Mouse (Mus musculus) erythroblast, adult 5-6 weeks (primary cell): ENCODE results near the gene Hoxa6. TPM values are rescaled to one million over a fixed set of nuclear protein-coding genes. Genes with fewer than 3 reads are reported as not detected.

Experiments
- ATAC-seq: replicated peaks from 2 replicates; pipeline ENCODE4 v1.8.0; 2016; ENCODE audit warnings: moderate number of reproducible peaks, mild to moderate bottlenecking, moderate TSS enrichment, inconsistent platforms; ENCODE audit not compliant: poor library complexity, low FRiP score, severe bottlenecking
- total RNA-seq, 2 experiments: library from RNA; stranded (forward) in 1 of 2; stranded (reverse) in 1 of 2; fragments of 150-400 nt in 1 of 2; fragments of 200-764, 138-1000 nt in 1 of 2; gene quantifications; 2 replicates each; pipeline versions ENCODE4 v1.2.3 to v1.2.4; 2015 to 2017; ENCODE audit warnings: low replicate concordance in 2 of 2

The Hoxa6 gene
- total RNA-seq, 2 experiments from 2014 or later, result not detected

DNA sequence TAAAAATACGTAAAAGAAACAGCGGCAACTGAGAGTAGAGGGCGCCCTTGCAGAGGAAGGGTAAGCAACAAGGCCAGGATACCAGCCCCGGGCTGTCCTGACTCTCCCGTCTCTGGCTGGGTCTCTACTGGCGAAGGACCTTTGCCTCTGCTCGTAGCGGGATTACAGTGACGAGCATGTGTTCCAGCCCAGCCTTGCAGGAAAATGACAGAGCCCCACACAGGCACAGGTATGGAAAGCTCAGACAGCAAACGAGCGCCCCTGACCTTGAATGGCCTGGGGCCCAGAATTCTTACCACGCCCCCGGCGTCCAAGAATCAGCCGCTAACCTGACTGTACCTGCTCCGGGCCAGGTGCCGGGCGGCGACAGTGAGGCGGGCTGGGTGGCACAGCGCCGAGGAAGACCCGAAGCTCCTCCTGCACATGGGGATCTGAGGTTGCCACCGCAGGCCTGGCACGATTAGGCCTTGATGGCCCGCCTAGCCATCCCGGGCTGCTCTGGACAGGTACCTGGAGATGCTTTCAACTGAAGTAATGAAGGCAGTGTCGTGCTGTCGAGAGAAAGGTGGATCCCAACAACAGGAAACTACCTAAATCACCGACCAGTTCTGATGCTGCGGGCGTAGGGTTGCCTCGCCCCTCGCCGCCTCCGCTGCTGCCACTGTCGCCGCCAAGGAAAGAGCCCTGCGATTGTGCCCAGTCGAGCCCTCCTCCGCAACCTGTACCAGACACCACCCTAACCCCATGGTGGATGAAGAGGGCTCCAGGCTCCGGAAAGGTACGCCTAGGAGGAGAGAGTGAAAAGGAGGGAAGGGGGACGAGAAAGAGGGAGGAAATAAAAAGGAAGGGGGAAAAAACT, 21.3 kb upstream of the Hoxa6 start:
- no peak for ATAC-seq

DNA sequence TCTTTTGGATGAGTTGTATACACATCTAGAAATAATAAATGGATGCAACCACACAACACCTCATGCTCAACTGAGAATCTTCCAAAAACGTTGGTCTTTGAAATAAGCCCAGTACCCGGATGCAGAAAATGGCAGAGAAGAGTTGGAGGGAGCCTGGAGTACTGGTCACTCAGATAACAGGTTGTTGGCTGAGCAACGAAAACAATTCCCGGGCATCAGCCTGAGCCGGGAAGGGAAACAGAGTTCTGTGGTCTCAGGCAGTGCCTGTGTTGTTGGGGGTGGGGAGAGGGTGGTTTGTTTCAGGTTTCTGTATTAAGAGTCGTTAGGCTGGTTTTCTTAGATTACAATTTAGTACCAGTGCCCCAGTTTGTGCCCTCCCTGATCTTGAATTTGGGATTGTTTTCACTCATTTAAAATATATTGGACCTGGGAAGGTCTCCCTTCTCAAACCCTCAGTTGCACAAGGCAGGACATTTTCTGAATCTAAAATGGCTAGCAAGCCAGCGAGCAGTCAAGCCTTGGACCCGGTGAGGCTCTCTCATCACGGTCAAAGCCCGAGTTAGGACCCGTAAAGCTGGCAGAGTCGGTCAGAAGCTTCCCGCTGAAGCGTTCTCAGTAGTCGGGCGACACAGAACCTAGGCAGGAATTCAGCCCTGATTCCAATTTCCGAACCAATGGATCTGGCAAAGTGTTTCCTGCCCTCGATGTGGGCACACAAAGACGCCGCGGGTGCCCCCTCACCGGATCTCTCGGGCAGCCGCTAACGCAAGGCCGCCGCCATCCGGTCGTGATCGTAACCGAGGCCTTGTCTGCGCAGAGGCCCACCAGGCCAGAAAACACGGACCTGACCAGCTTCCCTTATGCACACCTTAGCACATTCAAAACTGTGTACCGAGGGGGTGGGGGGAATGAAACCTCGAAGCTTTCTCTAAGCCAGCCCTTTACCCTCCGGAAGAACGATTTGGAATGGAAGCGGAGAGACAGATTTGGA, 20.2 kb upstream of the Hoxa6 start:
- ATAC-seq, result no peak

DNA sequence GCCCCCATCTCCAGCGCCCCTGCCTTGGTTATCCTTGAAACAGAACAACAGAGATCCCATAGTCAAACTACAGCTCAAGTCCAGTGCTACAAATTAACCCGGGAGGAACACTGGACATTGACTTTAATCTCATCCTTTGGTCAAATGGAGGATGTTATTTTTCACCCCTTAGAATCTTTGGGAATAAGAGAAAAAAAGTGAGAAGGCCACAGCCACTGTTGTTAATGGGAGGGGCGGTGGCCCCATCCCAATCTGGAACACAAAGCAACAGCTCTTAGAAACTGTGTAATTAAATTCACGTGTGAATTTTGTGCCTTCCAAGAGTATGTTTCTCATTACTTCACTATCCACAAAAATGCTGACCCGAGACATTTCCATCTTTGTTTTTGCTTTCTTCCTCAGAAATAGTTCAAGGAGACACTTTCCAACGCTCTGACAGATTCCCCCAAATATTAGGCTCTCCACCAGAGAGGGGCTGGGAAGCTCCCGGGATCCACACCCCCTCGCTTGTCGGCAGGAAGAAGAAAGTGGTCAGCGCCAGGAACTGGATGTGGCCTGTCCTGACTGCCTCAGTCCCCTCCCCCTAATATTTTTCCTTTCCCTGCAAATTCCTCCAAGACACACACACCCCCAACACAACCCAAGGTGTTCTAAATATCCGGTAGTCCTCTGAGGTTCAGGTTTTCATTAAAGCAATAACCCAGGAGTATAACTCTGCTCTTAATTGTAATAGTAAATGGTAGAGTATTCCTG, 19.1 kb upstream of the Hoxa6 start:
- no peak for ATAC-seq

DNA sequence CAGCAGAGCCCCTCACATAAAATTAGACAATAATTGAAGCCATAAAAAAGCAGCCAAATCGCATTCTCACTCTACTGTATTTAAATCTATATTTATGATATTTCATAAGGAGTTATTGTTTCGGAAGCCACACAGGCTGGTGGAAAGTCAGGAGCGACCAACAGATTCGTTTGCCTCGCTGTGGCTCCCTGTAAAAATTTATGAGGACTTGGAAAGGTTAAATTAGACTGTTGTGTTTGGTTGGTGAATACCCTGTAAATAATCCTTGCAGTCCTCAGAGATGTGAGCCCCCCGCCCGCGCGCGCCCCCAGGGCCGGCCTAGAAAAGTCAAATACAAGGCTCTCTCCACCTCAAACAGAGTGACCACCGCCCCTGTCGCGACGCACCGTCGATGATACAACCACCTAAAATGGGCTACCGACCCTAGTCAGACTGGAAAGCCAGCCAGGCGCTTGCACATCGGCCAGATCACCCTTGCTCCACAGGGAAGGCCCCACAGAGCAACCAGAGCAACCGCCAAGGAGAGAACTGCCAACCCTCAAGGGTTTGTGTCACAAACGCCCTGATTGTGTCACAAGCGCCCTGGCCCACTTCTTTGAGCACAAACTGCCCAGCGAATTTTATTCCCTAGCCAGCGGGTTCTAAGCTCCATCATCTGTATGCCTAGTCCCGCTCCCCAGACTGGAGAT, 18.2 kb upstream of the Hoxa6 start:
- no peak for ATAC-seq

DNA sequence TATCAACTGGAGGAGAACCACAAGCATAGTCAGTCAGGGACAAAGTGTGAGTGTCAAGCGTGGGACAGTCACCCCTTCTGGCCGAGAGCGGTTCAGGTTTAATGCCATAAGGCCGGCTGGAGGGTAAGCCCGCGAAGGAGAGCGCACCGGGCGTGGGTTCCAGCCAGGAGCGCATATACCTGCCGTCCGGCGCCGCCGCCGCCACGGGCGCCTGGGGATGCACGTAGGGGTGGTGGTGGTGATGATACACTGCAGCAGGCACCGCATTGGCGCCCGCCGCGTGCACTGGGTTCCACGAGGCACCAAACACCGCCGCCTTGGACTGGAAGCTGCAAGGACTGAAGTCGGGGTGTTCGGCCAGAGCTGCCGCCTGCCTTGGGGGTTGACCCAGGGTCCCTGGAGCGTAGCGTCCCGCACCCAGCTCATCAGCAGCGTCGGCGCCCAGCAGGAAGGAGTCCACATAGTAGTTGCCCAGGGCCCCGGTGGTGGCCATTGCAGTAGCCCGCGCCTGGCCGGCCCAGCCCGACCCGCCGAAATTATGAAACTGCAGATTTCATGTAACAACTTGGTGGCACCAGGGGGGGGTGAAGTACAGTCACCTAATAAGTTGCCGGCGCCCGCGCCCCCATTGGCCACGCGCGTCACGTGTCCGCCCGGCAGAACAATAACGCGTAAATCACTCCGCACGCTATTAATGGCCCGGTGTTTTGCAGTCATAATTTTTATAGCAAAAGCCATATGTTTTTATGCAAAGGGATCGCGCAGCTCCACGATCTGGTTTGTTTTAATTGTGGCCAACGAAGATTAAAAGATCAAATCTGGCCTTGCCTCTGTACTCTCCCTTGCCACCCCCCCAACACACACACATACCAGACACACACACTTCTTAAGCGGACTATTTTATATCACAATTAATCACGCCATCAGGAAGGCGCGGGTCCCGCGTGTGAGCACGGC, 17.4 kb upstream of the Hoxa6 start:
- no peak for ATAC-seq

DNA sequence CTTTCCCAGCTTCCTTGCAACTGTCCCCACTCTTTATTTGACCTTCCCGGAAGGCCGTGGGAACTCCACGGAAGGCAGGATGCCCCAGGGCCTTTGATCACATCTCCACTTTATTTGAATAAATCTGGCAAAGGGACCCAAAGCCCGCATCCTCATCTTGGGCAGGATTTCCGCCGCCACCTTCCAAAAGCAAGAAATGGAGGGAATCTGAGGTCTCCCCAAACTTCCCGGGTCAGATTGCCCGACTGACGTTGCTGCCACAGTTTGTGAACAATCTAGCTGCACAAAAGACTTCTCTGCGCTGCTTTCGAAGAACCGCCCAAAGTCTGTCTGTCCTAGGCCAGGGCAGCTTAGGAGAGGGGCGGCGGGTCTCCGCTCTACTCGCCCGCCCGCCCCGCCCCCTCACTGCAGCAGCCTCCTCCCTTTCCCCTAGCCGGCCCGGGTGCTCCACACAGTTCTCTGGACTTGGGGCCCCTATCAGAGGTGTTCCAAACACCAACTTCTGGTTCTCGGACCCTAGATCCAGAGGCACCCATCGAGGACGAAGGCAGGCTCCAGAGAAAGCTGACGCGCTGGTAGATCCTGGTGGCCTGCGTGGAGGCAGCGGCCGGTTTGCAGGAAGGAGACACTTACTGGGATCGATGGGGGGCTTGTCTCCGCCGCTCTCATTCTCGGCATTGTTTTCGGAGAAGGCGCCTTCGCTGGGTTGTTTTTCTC, 16.5 kb upstream of the Hoxa6 start:
- no peak for ATAC-seq

DNA sequence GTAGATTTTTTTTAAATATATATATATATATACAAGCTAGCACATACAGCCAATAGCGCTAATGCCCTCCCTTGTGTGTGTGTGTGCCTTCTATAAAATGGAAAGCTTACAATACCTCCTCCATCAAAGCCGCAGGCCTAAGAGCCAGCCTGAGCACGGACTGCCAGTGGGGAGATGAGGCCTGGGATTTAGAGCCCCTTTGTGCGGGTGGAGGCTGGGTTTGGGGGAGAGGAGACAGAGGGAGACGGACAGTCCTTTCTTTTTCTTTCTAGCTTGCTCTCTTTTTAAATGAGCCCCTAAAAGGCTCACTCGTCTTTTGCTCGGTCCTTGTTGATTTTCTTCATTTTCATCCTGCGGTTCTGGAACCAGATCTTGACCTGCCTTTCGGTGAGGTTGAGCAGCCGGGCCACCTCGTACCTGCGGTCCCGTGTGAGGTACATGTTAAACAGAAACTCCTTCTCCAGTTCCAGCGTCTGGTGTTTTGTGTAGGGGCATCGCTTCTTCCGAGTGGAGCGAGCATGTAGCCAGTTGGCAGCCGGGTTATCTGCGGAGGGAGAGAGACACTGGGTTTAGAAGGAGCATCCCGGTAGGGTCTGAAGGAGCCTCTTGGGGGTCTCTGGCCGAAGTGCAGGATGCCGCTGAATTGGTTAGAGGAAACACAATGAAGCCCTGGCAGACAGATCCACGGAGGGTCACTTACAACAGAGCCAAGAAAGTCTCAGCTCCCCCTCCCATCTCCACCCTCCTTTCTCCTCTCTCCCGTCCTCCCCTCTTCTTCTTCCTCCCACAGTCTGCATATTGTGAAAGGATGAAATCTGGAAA, 15.6 kb upstream of the Hoxa6 start:
- ATAC-seq, result no peak

DNA sequence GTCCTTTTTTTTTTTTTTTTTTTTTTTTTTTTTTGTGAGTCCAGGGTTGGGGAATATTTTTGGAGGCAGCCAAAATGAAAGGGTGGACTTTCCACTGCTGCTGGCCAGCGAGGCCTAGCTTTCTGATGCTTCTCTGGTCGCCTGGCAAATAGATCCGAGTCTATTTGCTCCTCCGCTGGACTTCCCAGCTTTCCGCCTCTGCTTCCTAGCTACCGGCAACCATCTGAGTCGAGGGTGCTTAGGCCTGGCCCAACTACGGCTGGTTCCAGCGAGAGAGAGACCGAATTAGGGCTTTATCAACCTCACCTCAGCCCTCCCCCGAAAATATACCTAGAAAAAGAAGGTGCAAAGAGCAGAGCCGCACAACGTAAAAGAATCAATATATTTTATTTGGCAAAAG, 14.2 kb upstream of the Hoxa6 start:
- ATAC-seq, result no peak

DNA sequence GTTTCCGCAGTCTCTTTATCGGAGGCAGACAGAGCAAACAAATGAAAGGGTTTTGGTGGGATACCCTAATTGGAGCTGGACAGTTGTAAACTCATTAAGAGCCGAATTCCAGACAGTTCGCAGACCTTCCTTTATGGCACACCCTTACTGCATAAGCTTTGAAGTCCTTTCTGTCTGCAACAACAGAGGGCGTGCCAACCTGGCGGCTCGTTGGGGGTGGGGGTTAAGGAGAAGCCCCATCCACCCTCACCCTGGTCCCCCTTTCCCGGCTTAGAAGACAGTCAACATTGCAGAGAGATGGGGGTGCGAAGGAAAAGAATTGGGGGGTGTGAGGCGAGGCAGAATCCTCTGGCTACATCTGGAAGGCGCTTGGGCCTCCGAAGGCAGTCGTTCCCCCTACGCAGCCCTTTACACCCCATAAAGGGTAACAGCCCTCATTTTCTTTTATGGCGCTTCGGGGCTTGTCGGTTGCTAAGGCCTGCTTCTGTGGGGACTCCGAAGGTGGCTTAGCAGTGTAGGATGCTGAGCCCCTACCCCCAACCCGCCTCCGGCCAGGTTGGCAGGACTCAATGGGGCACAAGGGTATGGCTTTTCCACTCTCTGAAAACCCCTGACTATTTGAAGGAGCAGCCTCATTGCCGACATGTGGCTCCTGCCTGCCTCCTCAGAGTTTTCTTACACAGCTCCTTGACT, 13.6 kb upstream of the Hoxa6 start:
- no peak for ATAC-seq

DNA sequence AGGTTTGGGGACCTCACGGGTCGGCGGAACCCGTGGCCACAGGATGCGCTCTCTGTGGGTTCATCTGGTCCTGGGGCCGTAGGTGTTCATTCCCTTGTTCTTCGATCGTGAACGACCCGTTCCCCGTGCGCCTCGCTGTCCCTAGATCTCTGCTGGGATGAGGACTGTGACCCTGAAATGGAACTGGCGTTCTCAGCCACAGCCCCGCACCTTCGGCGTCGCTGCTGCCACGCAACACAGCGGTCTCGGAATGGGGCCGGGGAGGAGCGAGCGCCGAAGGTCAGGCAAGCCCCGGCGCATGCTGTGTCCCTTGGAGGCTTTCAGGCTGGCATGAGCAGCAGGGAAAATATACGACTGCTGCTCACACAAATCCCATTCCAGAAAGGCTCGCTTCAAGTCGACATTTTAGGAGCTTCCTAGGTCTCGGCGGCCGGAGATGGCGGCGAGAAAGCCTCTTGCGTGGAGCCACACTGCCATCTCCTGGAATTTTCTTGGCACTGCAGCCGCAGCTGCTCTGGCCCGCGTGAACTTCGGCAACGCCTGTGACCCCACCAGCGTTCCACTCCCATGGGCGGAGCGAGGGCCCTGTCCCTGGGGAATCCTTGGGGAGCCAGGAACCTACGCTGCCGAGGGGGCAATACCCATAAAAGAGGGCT, 12.9 kb upstream of the Hoxa6 start, which contains the start of gene Hoxa7:
Hoxa7 (minus strand) TSS at position 518 of the 656 bp plus-strand sequence.
- ATAC-seq, result peak; percentile 81

DNA sequence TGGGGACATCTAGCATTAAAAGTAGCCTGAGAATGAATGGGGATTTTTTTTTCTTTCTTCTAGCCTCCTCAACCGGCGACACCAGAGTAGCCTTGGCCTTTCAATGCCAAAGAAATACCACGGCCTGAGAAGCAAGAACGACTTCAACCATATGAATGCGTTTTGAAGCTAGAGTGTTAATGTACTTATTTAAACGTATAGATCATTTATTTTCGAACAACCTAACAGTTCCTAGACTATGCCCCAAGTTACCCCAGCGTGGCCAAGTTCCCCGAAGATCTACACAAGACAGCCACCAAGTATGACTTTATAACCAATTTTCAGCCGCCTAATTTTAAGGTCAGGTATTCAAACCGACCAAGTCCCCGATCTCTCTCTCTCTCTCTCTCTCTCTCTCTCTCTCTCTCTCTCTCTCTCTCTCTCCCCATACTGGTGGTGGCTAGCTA, 12.4 kb upstream of the Hoxa6 start:
- no peak for ATAC-seq

DNA sequence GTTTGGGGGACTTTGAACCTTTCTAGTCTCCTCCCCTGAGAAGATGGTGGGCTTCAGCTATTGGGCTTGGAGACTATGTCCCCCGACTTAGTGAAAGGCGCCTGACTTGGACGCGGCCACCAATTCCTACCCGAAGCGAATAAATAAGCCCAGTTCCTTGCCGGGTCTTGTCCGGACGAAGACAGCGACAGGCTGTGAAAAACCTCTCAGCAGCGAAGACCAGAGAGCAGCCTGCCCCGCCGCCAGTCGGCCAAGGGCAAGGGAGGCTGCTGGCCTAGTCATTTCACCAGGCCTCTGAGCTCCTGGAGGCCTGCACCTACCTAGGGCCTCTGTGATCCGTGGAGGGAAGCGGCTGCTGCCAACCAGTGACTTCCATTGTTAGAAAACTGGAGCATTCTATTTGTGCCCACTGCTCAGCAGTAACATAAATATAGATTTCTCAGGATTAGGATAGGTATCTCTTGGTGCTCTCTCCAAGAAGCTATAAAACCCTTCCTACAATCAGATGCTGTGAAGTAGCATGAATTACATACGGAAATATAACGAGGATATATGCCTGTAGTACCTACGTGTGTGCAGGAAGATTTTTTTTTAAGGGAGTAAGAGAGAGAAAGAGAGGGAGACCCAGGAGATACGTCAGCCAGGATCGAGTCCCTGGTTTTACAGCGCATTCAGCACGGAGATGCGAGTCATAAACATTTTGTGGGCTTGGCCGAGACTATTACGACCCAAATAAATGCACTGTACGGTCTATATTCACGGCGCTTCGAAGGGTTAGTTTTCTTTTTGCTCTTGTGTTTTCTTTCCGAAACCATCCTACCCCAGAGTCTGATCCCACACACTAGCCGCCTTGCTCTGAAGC, 11.7 kb upstream of the Hoxa6 start:
- no peak for ATAC-seq

DNA sequence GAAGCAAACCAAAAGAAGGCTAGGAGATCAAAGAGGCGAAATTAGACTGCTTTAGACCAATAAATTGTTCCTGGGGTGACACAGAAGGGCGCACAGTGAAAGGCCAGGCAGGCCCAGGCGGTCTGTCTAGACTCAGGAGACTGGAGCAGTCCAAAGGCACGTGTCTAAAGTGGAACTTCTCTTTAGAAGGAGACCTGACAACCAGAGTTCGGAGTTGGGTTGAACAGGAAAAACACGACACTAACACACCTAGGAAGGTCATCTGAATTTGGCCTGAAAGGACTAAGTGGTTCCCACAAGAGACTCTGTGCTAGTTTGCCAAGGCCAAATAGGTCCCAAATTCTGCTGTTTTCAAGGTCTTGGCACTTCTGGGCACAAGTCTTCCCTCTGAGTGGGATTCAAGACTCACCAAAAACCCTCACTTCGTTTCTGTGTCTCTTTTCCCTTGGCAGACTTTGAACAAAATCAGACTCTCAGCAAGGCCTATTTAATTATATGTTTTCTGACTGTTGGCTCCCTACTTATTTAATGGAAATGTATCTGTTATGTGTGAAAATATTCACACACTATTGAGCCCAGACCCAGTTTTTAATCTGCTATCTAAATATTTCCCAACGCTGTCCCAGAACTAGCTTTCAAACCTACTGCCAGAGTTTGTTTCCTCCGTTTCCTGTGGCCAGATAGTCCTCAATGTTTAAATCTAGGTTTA, 10.9 kb upstream of the Hoxa6 start:
- ATAC-seq, result no peak

DNA sequence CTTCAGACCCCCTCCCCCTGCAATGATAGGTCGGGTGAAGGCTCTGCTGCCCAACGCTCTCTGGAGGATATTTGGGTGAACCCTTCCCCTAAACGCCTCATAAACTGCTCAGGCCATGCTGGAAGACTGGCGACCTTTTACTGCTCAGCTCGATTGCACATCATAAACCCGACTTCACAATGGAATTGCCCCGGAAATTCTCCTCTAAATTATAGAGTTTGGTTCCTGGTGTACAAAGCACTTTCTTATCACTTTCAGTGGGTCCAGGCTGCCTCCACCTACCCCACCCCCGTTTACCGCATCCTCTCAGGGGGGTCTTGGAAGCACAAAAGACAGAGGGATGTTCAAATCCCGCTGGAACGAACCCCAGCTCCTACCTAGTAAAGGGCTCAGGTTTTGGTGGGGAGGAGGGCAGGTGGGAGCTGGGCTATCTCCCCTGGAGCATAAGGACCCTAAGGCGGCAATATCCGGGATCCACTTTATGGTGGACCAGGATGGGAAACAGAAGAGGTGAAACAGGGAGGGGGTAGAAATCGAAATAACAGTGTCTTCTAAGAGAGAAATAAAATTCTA, 10.2 kb upstream of the Hoxa6 start:
- ATAC-seq, result no peak
